Mouse (Mus musculus): Measurements from ENCODE around the gene Lrrc4.

- TF ChIP-seq CTCF (IDR thresholded peaks at IDR 0.05; ENCODE audit: control insufficient read depth, insufficient read depth, low read length) (no peak), POLR2A (IDR thresholded peaks at IDR 0.05; ENCODE audit: borderline replicate concordance, control insufficient read depth, low read depth, low read length) (no peak)
Measured at GRCm38 (mm10) chr6:28803678-28804279, 27.8 kb downstream of the Lrrc4 start.
